Mouse (Mus musculus): ENCODE measurements around the gene Mllt6. TPM values are rescaled to one million over a fixed set of nuclear protein-coding genes. Genes with fewer than 3 reads are reported as not detected.

Mllt6 gene
- polyA plus RNA-seq, 1 experiment: 10.9 TPM

GRCm38 (mm10) chr11:97687061-97687460 lies 23.8 kb downstream of the Mllt6 start:
- H3K27ac ChIP-seq (replicated peaks; ENCODE audit: low read depth, low read length): peak overlapping the region; percentile 95
- H3K4me1 ChIP-seq (ENCODE audit: control insufficient read depth, insufficient read depth, insufficient read length, low read length): peaks cover 7% of the 10 kb centered on the region; the same call in 1 of the 2 replicates
- peak overlapping the region; percentile 66 for H3K4me3 ChIP-seq (ENCODE audit: insufficient read depth, low read depth, low read length)

- no peak overlapping the region for H3K27ac ChIP-seq (replicated peaks; ENCODE audit: low read depth, low read length)
- peaks cover 1% of the 10 kb centered on the region; the same call in 1 of the 2 replicates for H3K4me1 ChIP-seq (ENCODE audit: control insufficient read depth, insufficient read depth, insufficient read length, low read length)
- no peak overlapping the region for H3K4me3 ChIP-seq (ENCODE audit: insufficient read depth, low read depth, low read length)
Observed at GRCm38 (mm10) chr11:97689861-97690260, 26.6 kb downstream of the Mllt6 start.

GRCm38 (mm10) chr11:97694435-97694834 lies 31.2 kb downstream of the Mllt6 start:
- H3K4me3 ChIP-seq (ENCODE audit: insufficient read depth, low read depth, low read length): no peak overlapping the region
- no peaks in the 10 kb centered on the region; the same call in 1 of the 2 replicates for H3K4me1 ChIP-seq (ENCODE audit: control insufficient read depth, insufficient read depth, insufficient read length, low read length)
- no peak overlapping the region for H3K27ac ChIP-seq (replicated peaks; ENCODE audit: low read depth, low read length)

- no peak overlapping the region for H3K27ac ChIP-seq (replicated peaks; ENCODE audit: low read depth, low read length)
- no peak overlapping the region for H3K4me3 ChIP-seq (ENCODE audit: insufficient read depth, low read depth, low read length)
Observed at GRCm38 (mm10) chr11:97694921-97695711, 31.9 kb downstream of the Mllt6 start.

GRCm38 (mm10) chr11:97695712-97696401 lies 32.6 kb downstream of the Mllt6 start:
- Histone ChIP-seq H3K27ac (replicated peaks; ENCODE audit: low read depth, low read length) (no peak overlapping the region), H3K4me1 (ENCODE audit: control insufficient read depth, insufficient read depth, insufficient read length, low read length) (peaks cover under 1% of the 10 kb centered on the region), H3K4me3 (ENCODE audit: insufficient read depth, low read depth, low read length) (no peak overlapping the region)

More at GRCm38 (mm10) chr11:97694921-97695711, 31.9 kb downstream of the Mllt6 start:
- H3K4me1 ChIP-seq (ENCODE audit: control insufficient read depth, insufficient read depth, insufficient read length, low read length): no peaks in the 10 kb centered on the region; the same call in 1 of the 2 replicates

- peaks cover 5% of the 10 kb centered on the region for H3K4me1 ChIP-seq (ENCODE audit: control insufficient read depth, insufficient read depth, insufficient read length, low read length)
- H3K27ac ChIP-seq (replicated peaks; ENCODE audit: low read depth, low read length): no peak overlapping the region
- H3K4me3 ChIP-seq (ENCODE audit: insufficient read depth, low read depth, low read length): no peak overlapping the region
Observed at GRCm38 (mm10) chr11:97696669-97697068, 33.5 kb downstream of the Mllt6 start.

- H3K4me3 ChIP-seq (ENCODE audit: insufficient read depth, low read depth, low read length): no peak overlapping the region
- H3K4me1 ChIP-seq (ENCODE audit: control insufficient read depth, insufficient read depth, insufficient read length, low read length): peaks cover 5% of the 10 kb centered on the region
- H3K27ac ChIP-seq (replicated peaks; ENCODE audit: low read depth, low read length): no peak overlapping the region
Observed at GRCm38 (mm10) chr11:97697199-97697890, 34.1 kb downstream of the Mllt6 start.

GRCm38 (mm10) chr11:97697891-97698529 lies 34.8 kb downstream of the Mllt6 start:
- Histone ChIP-seq H3K4me1 (ENCODE audit: control insufficient read depth, insufficient read depth, insufficient read length, low read length) (peaks cover 5% of the 10 kb centered on the region), H3K27ac (replicated peaks; ENCODE audit: low read depth, low read length) (no peak overlapping the region), H3K4me3 (ENCODE audit: insufficient read depth, low read depth, low read length) (peak overlapping the region; percentile 72; the same call in 1 of the 2 replicates)

- Histone ChIP-seq H3K4me1 (ENCODE audit: control insufficient read depth, insufficient read depth, insufficient read length, low read length) (peaks cover 5% of the 10 kb centered on the region), H3K27ac (replicated peaks; ENCODE audit: low read depth, low read length) (no peak overlapping the region), H3K4me3 (ENCODE audit: insufficient read depth, low read depth, low read length) (peak overlapping the region; percentile 72)
Observed at GRCm38 (mm10) chr11:97698741-97699611, 35.8 kb downstream of the Mllt6 start.

GRCm38 (mm10) chr11:97699626-97700002 lies 36.4 kb downstream of the Mllt6 start:
- H3K27ac ChIP-seq (replicated peaks; ENCODE audit: low read depth, low read length): peak overlapping the region; percentile 91
- peaks cover 8% of the 10 kb centered on the region for H3K4me1 ChIP-seq (ENCODE audit: control insufficient read depth, insufficient read depth, insufficient read length, low read length)

GRCm38 (mm10) chr11:97700003-97700745 lies 37.0 kb downstream of the Mllt6 start, which contains the start of gene Pcgf2:
Gene Pcgf2 (minus strand): TSS chr11:97700497.
- peak within 1 kb of the TSS; percentile 91 for H3K27ac ChIP-seq (replicated peaks; ENCODE audit: low read depth, low read length)
- H3K4me3 ChIP-seq (ENCODE audit: insufficient read depth, low read depth, low read length): peak within 1 kb of the TSS; percentile 91
- H3K4me1 ChIP-seq (ENCODE audit: control insufficient read depth, insufficient read depth, insufficient read length, low read length): peaks cover 8% of the 10 kb centered on the region

More at GRCm38 (mm10) chr11:97699626-97700002, 36.4 kb downstream of the Mllt6 start:
- H3K4me3 ChIP-seq (ENCODE audit: insufficient read depth, low read depth, low read length): peak overlapping the region; percentile 91

GRCm38 (mm10) chr11:97700746-97701580 lies 37.7 kb downstream of the Mllt6 start:
- peak overlapping the region; percentile 91 for H3K27ac ChIP-seq (replicated peaks; ENCODE audit: low read depth, low read length)
- H3K4me1 ChIP-seq (ENCODE audit: control insufficient read depth, insufficient read depth, insufficient read length, low read length): peaks cover 8% of the 10 kb centered on the region
- peak overlapping the region; percentile 91 for H3K4me3 ChIP-seq (ENCODE audit: insufficient read depth, low read depth, low read length)
